Mouse (Mus musculus): ENCODE measurements around the gene Stard9. TPM values are rescaled to one million over a fixed set of nuclear protein-coding genes. Genes with fewer than 3 reads are reported as not detected.

Gene Stard9
- 8.6 and 11.5 TPM in 2 replicates for polyA plus RNA-seq (2011; ENCODE audit: insufficient read length, low read depth, missing spikeins)

DNA sequence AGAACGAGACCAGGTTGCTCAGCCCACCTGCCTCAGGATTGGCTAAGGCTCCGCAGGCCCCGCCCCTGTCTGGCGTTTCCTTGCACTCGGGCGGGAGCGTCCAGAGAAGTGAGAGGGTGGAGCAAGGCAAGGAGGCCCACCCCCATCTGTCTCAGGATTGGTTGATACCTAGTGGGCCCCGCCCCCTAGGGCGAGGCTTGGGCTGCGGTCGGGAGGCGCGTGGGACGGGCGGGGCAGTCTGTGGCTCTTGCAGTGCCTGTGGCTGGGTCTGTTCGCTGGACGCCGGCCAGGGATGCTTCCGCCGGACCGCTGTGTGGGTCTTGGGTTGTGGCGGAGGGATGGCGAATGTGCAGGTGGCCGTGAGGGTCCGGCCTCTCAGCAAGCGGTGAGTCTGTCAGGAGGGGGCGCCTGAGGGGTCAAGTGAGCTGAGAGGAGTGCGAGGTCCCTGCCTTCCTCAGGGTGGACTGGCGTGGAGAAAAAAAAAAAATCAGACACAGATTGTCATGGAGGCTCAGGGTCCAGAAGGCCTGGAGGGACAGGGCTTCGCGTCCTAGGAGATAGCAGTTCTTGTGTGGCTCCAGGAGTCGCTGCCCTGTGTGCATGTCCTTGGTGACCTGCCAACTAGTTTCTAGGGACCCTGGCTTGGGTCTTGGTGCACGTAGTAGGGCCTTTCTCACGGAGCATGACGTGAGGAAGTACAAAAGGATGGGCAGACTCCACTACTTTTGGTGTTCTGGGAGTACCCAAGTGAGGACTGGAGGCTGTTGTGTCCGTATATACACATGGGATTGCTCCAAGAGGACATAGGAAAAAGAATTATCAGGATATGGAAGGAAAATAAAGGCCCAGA lies at the start of gene Stard9:
Gene Stard9 (plus strand): TSS at position 236 of the 850 bp plus-strand sequence.
- Histone ChIP-seq H3K27ac (ENCODE audit: insufficient read depth, low read length) (no peak within 1 kb of the TSS), H3K4me1 (ENCODE audit: control insufficient read depth, insufficient read depth, low read length) (0 out of 2 replicates have a peak, but pooled peaks cover 5% of the 10 kb centered on the region), H3K4me3 (ENCODE audit: insufficient read depth, low read length) (peak within 1 kb of the TSS; percentile 60)
- peak; percentile 70 for TF ChIP-seq POLR2A (IDR thresholded peaks at IDR 0.05; ENCODE audit: low read depth, low read length)
- TF ChIP-seq CTCF (IDR thresholded peaks at IDR 0.05; ENCODE audit: borderline replicate concordance, insufficient read depth, low read length) = no peak

DNA sequence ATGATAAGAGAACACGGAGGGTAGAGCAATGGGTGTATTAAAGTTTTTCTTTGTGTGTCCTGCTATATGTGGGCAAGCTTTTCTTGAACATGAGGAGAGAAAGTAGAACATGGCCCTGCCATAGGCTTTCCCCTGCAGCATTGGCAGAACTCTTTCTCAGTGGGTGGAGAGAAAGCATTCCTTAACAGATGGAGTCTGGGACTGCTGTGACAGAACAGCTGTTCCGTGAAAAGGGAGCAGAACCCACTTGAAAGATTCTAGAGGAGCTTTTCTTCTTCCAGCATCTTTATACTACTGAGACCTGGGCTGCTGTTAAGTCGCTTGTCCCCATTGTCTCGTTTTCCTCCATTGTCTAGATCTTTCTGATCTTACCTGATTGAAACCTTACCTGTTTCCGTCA lies 39.2 kb upstream of the Stard9 start:
- H3K4me1 ChIP-seq (ENCODE audit: control insufficient read depth, insufficient read depth, low read length) = no peaks in the 10 kb centered on the region
- TF ChIP-seq POLR2A (IDR thresholded peaks at IDR 0.05; ENCODE audit: low read depth, low read length) (no peak), CTCF (IDR thresholded peaks at IDR 0.05; ENCODE audit: borderline replicate concordance, insufficient read depth, low read length) (no peak)
- no peak overlapping the region for H3K27ac ChIP-seq (ENCODE audit: insufficient read depth, low read length)
- H3K4me3 ChIP-seq (ENCODE audit: insufficient read depth, low read length) = no peak overlapping the region

DNA sequence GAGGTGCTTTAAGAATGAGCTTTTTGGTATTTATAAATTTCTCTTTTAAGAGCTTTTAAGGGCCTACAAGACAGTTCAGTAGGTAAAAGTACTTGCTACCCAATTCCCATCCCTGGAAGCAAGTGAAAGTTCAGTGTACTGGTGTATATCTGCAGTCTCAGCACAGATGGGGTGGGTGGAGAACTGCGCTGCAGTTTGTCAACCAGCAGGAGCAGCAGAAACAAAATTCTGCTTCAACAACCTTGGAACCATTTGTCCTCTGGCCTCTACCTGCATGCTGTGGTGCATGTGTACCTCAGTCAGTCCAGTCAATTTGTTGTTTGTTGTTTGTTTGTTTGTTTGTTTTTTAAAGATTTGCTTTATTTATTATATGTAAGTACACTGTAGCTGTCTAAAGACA lies 36.7 kb upstream of the Stard9 start:
- Histone ChIP-seq H3K27ac (ENCODE audit: insufficient read depth, low read length) (no peak overlapping the region), H3K4me3 (ENCODE audit: insufficient read depth, low read length) (no peak overlapping the region)
- TF ChIP-seq CTCF (IDR thresholded peaks at IDR 0.05; ENCODE audit: borderline replicate concordance, insufficient read depth, low read length) (no peak), POLR2A (IDR thresholded peaks at IDR 0.05; ENCODE audit: low read depth, low read length) (no peak)

DNA sequence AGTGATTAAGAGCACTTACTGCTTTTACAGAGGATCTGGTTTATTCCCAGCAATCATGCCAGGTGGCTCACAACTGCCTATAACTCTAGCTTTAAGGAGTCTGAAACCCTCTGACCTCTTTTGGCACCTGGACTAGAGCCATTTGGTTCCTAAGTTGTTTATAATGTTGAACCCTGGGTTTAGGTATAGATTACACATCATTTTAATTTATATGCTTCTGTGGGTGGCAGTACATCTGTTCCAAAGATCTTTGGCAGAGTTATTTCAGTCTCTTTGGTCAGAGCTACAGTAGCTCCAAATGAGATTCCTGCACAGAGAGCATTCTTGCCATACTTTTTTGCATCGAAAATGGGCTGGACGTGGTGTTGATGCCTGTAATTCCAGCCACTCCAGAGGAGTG lies 31.2 kb upstream of the Stard9 start:
- Histone ChIP-seq H3K4me3 (ENCODE audit: insufficient read depth, low read length) (no peak overlapping the region), H3K4me1 (ENCODE audit: control insufficient read depth, insufficient read depth, low read length) (no peaks in the 10 kb centered on the region), H3K27ac (ENCODE audit: insufficient read depth, low read length) (no peak overlapping the region)
- TF ChIP-seq CTCF (IDR thresholded peaks at IDR 0.05; ENCODE audit: borderline replicate concordance, insufficient read depth, low read length) = no peak
- no peak for TF ChIP-seq POLR2A (IDR thresholded peaks at IDR 0.05; ENCODE audit: low read depth, low read length)

More for the DNA sequence above, 36.7 kb upstream of the Stard9 start:
- no peaks in the 10 kb centered on the region for H3K4me1 ChIP-seq (ENCODE audit: control insufficient read depth, insufficient read depth, low read length)

DNA sequence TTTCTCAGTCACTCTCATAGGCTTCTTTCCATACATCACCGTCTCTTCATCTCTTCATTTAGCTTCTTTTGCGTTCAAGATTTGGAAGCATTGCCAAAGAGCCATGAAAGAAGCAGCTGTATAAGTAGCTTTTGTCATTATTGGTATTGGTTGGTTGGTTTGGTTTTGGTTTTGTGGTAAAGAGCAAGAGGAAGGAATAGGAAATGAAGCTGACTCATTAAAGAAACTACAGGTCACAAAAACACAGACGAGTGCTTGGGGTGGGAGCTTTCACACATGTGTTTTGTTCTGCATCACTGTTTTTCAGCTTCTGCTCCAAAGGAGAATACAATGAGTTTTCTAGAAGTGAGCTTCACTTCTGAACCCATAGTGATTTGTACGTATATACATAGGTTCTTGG lies 29.4 kb upstream of the Stard9 start:
- TF ChIP-seq POLR2A (IDR thresholded peaks at IDR 0.05; ENCODE audit: low read depth, low read length) (no peak), CTCF (IDR thresholded peaks at IDR 0.05; ENCODE audit: borderline replicate concordance, insufficient read depth, low read length) (no peak)
- H3K4me1 ChIP-seq (ENCODE audit: control insufficient read depth, insufficient read depth, low read length) = no peaks in the 10 kb centered on the region
- no peak overlapping the region for H3K4me3 ChIP-seq (ENCODE audit: insufficient read depth, low read length)
- no peak overlapping the region for H3K27ac ChIP-seq (ENCODE audit: insufficient read depth, low read length)

DNA sequence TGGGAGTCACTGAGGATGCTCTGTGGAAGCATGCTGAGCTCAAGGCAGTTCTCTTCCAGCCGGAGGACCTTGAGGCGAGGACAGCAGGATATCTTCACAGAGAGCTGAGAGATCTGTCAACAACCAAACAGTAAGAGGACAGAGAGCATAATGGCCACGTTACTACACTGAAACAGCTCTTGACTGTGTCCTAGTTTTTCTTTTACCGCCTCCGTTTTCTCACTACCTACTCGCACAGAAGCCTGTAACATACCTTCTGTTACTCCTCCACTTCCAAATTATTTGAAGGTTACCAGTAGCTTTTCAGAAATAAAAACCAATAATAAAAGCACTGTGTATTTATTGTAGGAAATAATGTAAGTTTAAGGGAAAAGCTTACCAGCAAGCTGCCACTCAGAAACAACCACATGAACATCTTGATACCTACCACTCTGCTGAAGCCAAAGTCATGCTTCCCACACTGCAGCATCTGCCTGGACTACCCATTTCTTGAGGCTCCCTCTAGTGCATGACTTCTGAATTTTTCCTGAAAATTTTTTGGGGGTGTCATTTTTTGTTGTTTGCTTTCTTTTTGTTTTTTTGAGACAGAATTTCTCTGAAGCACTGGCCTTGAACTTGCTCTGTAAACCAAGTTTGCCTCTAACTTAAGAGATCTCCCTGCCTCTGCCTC lies 22.8 kb upstream of the Stard9 start:
- no peak overlapping the region for H3K27ac ChIP-seq (ENCODE audit: insufficient read depth, low read length)
- no peak overlapping the region for H3K4me3 ChIP-seq (ENCODE audit: insufficient read depth, low read length)
- peaks cover 3% of the 10 kb centered on the region; the same call in 1 of the 2 replicates for H3K4me1 ChIP-seq (ENCODE audit: control insufficient read depth, insufficient read depth, low read length)
- TF ChIP-seq CTCF (IDR thresholded peaks at IDR 0.05; ENCODE audit: borderline replicate concordance, insufficient read depth, low read length) = peak; percentile 26; the same call in 1 of the 2 replicates
- TF ChIP-seq POLR2A (IDR thresholded peaks at IDR 0.05; ENCODE audit: low read depth, low read length) = no peak

DNA sequence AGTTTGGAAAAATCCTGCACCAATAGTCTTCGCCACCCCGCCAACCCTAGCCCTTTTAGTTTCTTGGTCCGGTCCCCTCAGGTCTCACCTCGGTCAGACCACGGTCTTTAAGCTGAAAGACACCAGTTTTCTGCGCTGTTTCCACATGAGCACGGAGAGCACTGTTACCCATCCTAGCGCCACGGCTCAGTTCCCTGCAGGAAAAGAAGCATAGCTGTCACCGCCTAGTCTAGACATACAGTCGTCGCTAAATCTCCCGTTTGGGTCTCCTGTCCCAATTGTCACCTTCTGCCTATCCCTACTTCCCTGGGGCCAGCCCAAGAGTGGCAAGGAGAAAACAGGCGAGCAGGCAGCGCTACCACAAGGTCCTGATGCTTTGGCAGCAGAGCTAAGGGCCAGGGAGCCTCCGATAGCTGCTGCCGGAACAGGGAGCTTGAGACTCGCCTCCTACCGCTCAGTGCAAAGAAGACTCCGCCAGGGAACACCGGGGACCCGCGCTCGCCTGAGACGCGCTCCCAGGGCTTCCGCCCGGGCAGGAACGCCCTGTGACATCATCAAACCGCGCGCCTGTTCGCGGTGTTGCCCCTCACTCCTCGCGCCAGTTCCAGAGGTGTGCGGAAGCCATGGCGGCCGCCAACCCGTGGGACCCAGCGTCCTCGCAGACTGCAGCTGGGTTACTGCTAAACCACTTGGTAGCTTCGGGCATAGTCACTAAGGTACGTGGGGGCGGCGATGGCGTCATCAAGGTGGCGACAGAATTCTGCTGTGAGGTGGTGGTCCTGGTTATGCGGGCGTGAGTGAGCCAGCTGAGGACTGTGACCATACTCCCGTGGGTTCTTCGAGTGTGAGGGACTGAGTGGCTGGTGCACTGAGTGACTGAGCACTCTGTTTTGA lies 19.8 kb upstream of the Stard9 start, which contains the start of the genes Haus2 and Lrrc57:
Gene Haus2 (plus strand): TSS at position 554 of the 894 bp plus-strand sequence.
Gene Lrrc57 (minus strand): TSS at position 691 of the 894 bp plus-strand sequence.
- peaks cover 3% of the 10 kb centered on the region; the same call in 1 of the 2 replicates for H3K4me1 ChIP-seq (ENCODE audit: control insufficient read depth, insufficient read depth, low read length)
- peak within 1 kb of the TSS; percentile 78 for H3K4me3 ChIP-seq (ENCODE audit: insufficient read depth, low read length)
- TF ChIP-seq POLR2A (IDR thresholded peaks at IDR 0.05; ENCODE audit: low read depth, low read length) (0 out of 2 replicates have a peak, but pooled peaks have one; percentile 88), CTCF (IDR thresholded peaks at IDR 0.05; ENCODE audit: borderline replicate concordance, insufficient read depth, low read length) (no peak)
- peak within 1 kb of the TSS; percentile 35; the same call in 1 of the 2 replicates for H3K27ac ChIP-seq (ENCODE audit: insufficient read depth, low read length)

DNA sequence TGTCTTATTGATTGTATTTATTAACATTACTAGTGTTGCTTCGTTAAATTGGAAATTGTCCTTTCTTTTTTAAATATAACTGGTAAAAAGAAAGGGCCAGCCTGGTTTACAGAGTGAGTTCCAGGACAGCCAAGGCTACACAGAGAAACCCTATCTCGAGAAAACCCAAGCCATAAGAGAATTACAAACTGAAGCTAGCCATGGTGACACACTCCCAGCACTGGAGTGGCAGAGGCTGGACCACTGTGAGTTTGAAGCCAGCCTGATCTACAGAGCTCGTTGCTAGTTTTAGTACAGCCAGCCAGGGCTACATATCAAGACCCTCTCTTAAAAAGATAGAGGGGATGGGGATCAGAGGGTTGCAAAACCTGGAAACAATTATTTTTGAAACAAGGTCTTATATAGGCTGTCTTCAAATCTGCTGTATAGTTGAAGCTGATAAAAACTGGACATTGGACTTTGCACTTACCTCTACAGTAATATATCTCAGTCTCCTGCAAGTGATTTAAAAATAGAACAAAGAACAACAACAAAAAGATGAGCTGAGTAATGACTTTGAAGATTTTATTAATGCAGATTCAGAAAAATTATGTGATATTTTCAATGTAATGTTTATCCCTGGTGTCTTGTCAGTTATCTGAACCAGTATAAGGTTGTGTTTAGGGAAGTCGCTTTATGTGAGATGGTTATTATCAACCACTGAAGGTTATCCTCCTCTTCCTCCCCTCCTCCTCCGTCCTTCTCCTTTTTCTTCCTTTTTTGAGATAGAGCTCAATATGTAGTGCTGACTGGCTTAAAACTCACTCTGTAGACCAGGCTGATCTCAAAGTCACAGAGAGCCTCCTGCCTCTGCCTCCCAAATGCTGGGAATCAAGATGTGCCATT lies 12.4 kb upstream of the Stard9 start:
- Histone ChIP-seq H3K27ac (ENCODE audit: insufficient read depth, low read length) (no peak overlapping the region), H3K4me3 (ENCODE audit: insufficient read depth, low read length) (no peak overlapping the region), H3K4me1 (ENCODE audit: control insufficient read depth, insufficient read depth, low read length) (no peaks in the 10 kb centered on the region)
- TF ChIP-seq CTCF (IDR thresholded peaks at IDR 0.05; ENCODE audit: borderline replicate concordance, insufficient read depth, low read length) = no peak
- no peak for TF ChIP-seq POLR2A (IDR thresholded peaks at IDR 0.05; ENCODE audit: low read depth, low read length)

Measured in embryonic fibroblast, embryonic 13.5 days (primary cell).